Mouse (Mus musculus) C2C12 (cell line): ENCODE data around the gene Adgrb3.

ENCODE experiments used
- CTCF ChIP-seq: IDR thresholded peaks from one replicate; pipeline ENCODE4 v1.5.1; 2011; ENCODE audit not compliant: control insufficient read depth, insufficient read depth, insufficient read length
- FOSL1 ChIP-seq: IDR thresholded peaks from one replicate; pipeline ENCODE4 v1.8.0; 2011; ENCODE audit warnings: mild to moderate bottlenecking, low read length; ENCODE audit not compliant: poor library complexity, insufficient read depth, severe bottlenecking
- MAX ChIP-seq: IDR thresholded peaks from one replicate; pipeline ENCODE4 v1.6.1; 2011; ENCODE audit warnings: mild to moderate bottlenecking, control low read depth
- USF1 ChIP-seq: IDR thresholded peaks from one replicate; pipeline ENCODE4 v1.6.1; 2011; ENCODE audit warnings: low read depth, mild to moderate bottlenecking, control low read depth, moderate library complexity

DNA sequence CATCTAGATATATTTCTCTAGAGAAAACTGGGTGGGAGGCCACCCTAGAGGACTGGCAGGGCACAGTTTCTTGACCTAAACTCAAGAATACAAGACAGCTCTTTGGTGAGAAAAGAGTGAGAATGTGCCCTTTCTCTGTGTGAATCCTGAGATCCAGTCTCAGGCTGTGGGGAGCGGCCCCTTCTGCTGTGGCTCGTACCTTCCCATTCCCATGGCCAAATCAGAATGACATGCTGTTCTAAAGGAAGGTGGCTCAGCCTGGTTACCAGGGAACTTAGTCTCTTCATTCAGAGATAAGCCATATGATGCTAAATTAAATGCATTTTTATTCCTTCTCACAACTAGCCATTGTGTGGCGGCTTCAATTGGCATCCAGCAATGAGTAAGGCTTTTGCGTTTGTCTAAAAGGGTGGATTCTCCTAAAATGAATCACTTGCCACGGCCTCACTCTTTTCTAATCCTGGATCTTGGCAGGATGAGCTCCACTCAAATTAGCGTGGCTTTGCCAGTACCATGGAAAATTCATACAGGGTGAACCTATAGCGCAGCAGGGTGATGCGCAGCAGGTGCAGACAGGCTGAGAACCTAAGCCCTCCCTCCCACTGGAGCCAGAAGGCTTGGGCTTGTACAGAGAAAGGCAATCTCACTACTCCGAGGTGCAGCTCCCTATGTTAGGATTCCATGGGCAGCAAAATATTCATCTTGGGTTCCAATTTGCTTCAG lies 649.5 kb downstream of the Adgrb3 start:
- TF ChIP-seq MAX: no peak
- no peak for TF ChIP-seq CTCF
- TF ChIP-seq USF1: no peak
- no peak for TF ChIP-seq FOSL1
